Mouse (Mus musculus) olfactory bulb, adult 2 months (tissue): ENCODE results near the gene Usmg5.

ENCODE experiments used
- CTCF ChIP-seq: fragments of 200-500 bp; IDR thresholded peaks from 2 replicates; pipeline ENCODE4 v1.5.1; 2012; ENCODE audit warnings: low read depth, mild to moderate bottlenecking, low read length, moderate library complexity; ENCODE audit not compliant: insufficient read depth
- POLR2A ChIP-seq: fragments of 200-500 bp; IDR thresholded peaks from 2 replicates; pipeline ENCODE4 v1.6.1; 2012; ENCODE audit warnings: mild to moderate bottlenecking, low read depth, low read length, moderate library complexity; ENCODE audit not compliant: insufficient read depth

- no peak for TF ChIP-seq CTCF
- TF ChIP-seq POLR2A: no peak
Measured at GRCm38 (mm10) chr19:47049061-47049460, 41.4 kb downstream of the Usmg5 start.
